Mouse (Mus musculus): ENCODE measurements around the gene Olfr1275.

DNA sequence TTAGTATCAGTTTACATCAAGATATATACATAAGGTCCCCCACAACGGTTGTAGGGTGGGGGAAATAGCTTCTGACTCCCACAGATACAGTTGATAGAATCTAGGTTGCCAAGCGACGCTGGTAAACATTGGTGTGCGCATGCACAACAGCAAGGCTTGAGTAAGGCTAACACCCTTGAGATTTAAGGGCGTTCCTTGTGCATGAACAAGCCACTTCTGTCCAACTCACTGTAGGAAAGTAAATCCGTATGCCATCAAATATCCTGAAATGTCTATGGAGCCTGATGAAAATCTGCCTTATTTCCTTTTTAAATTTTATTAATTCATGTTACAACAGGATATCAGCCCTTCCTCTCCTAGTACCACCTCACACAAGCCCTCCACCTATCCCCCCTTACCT lies 5.6 kb downstream of the Olfr1275 start, which contains the start of gene 4930430A15Rik:
- no peak for TF ChIP-seq CTCF (IDR thresholded peaks at IDR 0.05; ENCODE audit: low read depth)
- no peak for TF ChIP-seq EP300 (IDR thresholded peaks at IDR 0.05; ENCODE audit: low read depth)
